Mouse (Mus musculus) midbrain, embryonic 11.5 days (tissue): ENCODE data around the gene 2310079G19Rik. TPM values are rescaled to one million over a fixed set of nuclear protein-coding genes. Genes with fewer than 3 reads are reported as not detected.

ENCODE experiments used
- polyA plus RNA-seq: library from polyadenylated mRNA; unstranded; fragments of >200 nt; fragmentation: Nextera tagmentation; extraction: Ambion mirVana; gene quantifications from 2 replicates; pipeline ENCODE4 v1.2.1, GENCODE M21; 2014

The 2310079G19Rik gene
- polyA plus RNA-seq, 1 experiment from 2014 or later = not detected

Other genes with a start within 250 kb of the 2310079G19Rik start
- not detected in 2 replicates for gene Cldn17, start 120.7 kb downstream of the 2310079G19Rik start, polyA plus RNA-seq
- gene Cldn8, start 64.5 kb downstream of the 2310079G19Rik start, polyA plus RNA-seq = 0.37 and 0.38 TPM in 2 replicates
- not detected in 2 replicates for gene Krtap24-1, start 15.4 kb downstream of the 2310079G19Rik start, polyA plus RNA-seq
- gene Krtap26-1, start 20.1 kb upstream of the 2310079G19Rik start, polyA plus RNA-seq = not detected in 2 replicates
- gene Krtap27-1, start 44.0 kb upstream of the 2310079G19Rik start, polyA plus RNA-seq = not detected in 2 replicates
- not detected in 2 replicates for gene 2310061N02Rik, start 80.3 kb upstream of the 2310079G19Rik start, polyA plus RNA-seq
- gene Krtap13-1, start 101.2 kb upstream of the 2310079G19Rik start, polyA plus RNA-seq = not detected in 2 replicates
- not detected in 2 replicates for gene Krtap13, start 124.0 kb upstream of the 2310079G19Rik start, polyA plus RNA-seq
- not detected in 2 replicates for gene 2310034C09Rik, start 131.2 kb upstream of the 2310079G19Rik start, polyA plus RNA-seq
- gene 2310057N15Rik, start 146.5 kb upstream of the 2310079G19Rik start, polyA plus RNA-seq = not detected in 2 replicates
- gene Gm5965, start 150.2 kb upstream of the 2310079G19Rik start, polyA plus RNA-seq = not detected in 2 replicates
- gene Gm20741, start 184.6 kb upstream of the 2310079G19Rik start, polyA plus RNA-seq = not detected in 2 replicates
- gene Krtap15, start 192.5 kb upstream of the 2310079G19Rik start, polyA plus RNA-seq = not detected in 2 replicates
- gene Krtap14, start 198.5 kb upstream of the 2310079G19Rik start, polyA plus RNA-seq = not detected in 2 replicates
- gene Krtap19-1, start 241.7 kb upstream of the 2310079G19Rik start, polyA plus RNA-seq = not detected in 2 replicates
- not detected in 2 replicates for gene Krtap19-2, start 246.6 kb upstream of the 2310079G19Rik start, polyA plus RNA-seq